Mouse (Mus musculus) MEL (cell line): ENCODE data around the gene Cnppd1. TPM values are rescaled to one million over a fixed set of nuclear protein-coding genes. Genes with fewer than 3 reads are reported as not detected.
A peak's percentile ranks its signal among the peaks of the same experiment; 100 is the strongest.

Source experiments
- DNase-seq: peaks from one replicate; pipeline ENCODE4 v3.0.0; 2011; ENCODE audit warnings: low read depth, low spot score
- H3K27ac ChIP-seq: 2 replicates; pipeline ENCODE4 v1.5.1; 2012; ENCODE audit warnings: low read depth, mild to moderate bottlenecking, control low read depth, low read length, moderate library complexity; ENCODE audit not compliant: control insufficient read depth
- H3K27me3 ChIP-seq, 2 experiments: fragments of 150-350 bp in 1 of 2; sonication (generic) in 1 of 2; 2 replicates each; pipeline ENCODE4 v1.6.1; 2012; ENCODE audit warnings: low read length in 2 of 2, mild to moderate bottlenecking in 2 of 2, improper control_type of control experiment in 1 of 2, moderate library complexity in 1 of 2; ENCODE audit not compliant: insufficient read depth in 2 of 2, control insufficient read depth in 1 of 2
- H3K36me3 ChIP-seq, 2 experiments: 2 replicates each; pipeline ENCODE4 v1.6.1; 2012 to 2014; ENCODE audit warnings: low read length in 2 of 2, improper control_type of control experiment in 1 of 2, inconsistent platforms in 1 of 2, mild to moderate bottlenecking in 1 of 2; ENCODE audit not compliant: insufficient read depth in 2 of 2, control insufficient read depth in 1 of 2
- H3K4me1 ChIP-seq, 2 experiments: fragments of 150-350 bp in 1 of 2; sonication (generic) in 1 of 2; 2 replicates each; pipeline ENCODE4 v1.6.1; 2012; ENCODE audit warnings: low read length in 2 of 2, improper control_type of control experiment in 1 of 2, mild to moderate bottlenecking in 1 of 2; ENCODE audit not compliant: insufficient read depth in 2 of 2, control insufficient read depth in 1 of 2
- H3K4me3 ChIP-seq, 2 experiments: fragments of 150-350 bp in 1 of 2; sonication (generic) in 1 of 2; 2 replicates each; pipeline ENCODE4 v1.5.1; 2012; ENCODE audit warnings: low read depth in 2 of 2, low read length in 2 of 2, mild to moderate bottlenecking in 2 of 2, moderate library complexity in 2 of 2, control low read depth in 1 of 2, improper control_type of control experiment in 1 of 2; ENCODE audit not compliant: control insufficient read depth in 1 of 2, insufficient read depth in 1 of 2
- H3K79me2 ChIP-seq: 2 replicates; pipeline ENCODE4 v1.6.1; 2012; ENCODE audit warnings: mild to moderate bottlenecking, low read length, moderate library complexity; ENCODE audit not compliant: control insufficient read depth, poor library complexity, insufficient read depth
- H3K9ac ChIP-seq: 2 replicates; pipeline ENCODE4 v1.6.1; 2012; ENCODE audit warnings: low read depth, mild to moderate bottlenecking, control low read depth, low read length, moderate library complexity; ENCODE audit not compliant: control insufficient read depth, poor library complexity, severe bottlenecking
- H3K9me3 ChIP-seq: fragments of 150-350 bp; sonication (generic); replicated peaks from 2 replicates; pipeline ENCODE4 v1.6.1; 2012; ENCODE audit warnings: mild to moderate bottlenecking, low read length, improper control_type of control experiment, moderate library complexity; ENCODE audit not compliant: insufficient read depth
- BHLHE40 ChIP-seq: IDR thresholded peaks from 2 replicates; pipeline ENCODE4 v1.6.1; 2012; ENCODE audit warnings: low read depth, mild to moderate bottlenecking, inconsistent platforms, low read length, improper control_type of control experiment, borderline replicate concordance
- CHD2 ChIP-seq: IDR thresholded peaks from 2 replicates; pipeline ENCODE4 v1.6.1; 2011; ENCODE audit warnings: low read length, improper control_type of control experiment
- E2F4 ChIP-seq: IDR thresholded peaks from 2 replicates; pipeline ENCODE4 v1.6.1; 2011; ENCODE audit warnings: low read depth, low read length, improper control_type of control experiment, borderline replicate concordance
- EP300 ChIP-seq, 2 experiments: IDR thresholded peaks; 2 replicates each; pipeline ENCODE4 v1.6.1; 2011; ENCODE audit warnings: improper control_type of control experiment in 2 of 2, low read length in 2 of 2, low read depth in 1 of 2, mild to moderate bottlenecking in 1 of 2
- ETS1 ChIP-seq: IDR thresholded peaks from 2 replicates; pipeline ENCODE4 v1.6.1; 2012; ENCODE audit warnings: low read depth, mild to moderate bottlenecking, inconsistent platforms, low read length, improper control_type of control experiment, moderate library complexity
- GABPA ChIP-seq: IDR thresholded peaks from 2 replicates; pipeline ENCODE4 v1.6.1; 2012; ENCODE audit warnings: low read depth, mild to moderate bottlenecking, inconsistent platforms, low read length, improper control_type of control experiment, moderate library complexity
- HCFC1 ChIP-seq: IDR thresholded peaks from 2 replicates; pipeline ENCODE4 v1.6.1; 2012; ENCODE audit warnings: low read depth, mild to moderate bottlenecking, inconsistent platforms, low read length, improper control_type of control experiment, moderate library complexity
- JUND ChIP-seq: IDR thresholded peaks from 2 replicates; pipeline ENCODE4 v1.6.1; 2011; ENCODE audit warnings: low read depth, mild to moderate bottlenecking, improper control_type of control experiment, low read length
- KAT2A ChIP-seq: conservative IDR thresholded peaks from 2 replicates; pipeline ENCODE4 v1.6.1; 2012; ENCODE audit warnings: low read depth, low read length, improper control_type of control experiment, inconsistent platforms
- MAZ ChIP-seq: IDR thresholded peaks from 2 replicates; pipeline ENCODE4 v1.6.1; 2012; ENCODE audit warnings: low read depth, mild to moderate bottlenecking, inconsistent platforms, low read length, improper control_type of control experiment
- MEF2A ChIP-seq: IDR thresholded peaks from 2 replicates; pipeline ENCODE4 v1.6.1; 2014; ENCODE audit warnings: low read depth, mild to moderate bottlenecking, inconsistent platforms, low read length, improper control_type of control experiment; ENCODE audit not compliant: poor library complexity, insufficient replicate concordance, severe bottlenecking; ENCODE audit errors: extremely low read depth
- MYB ChIP-seq: IDR thresholded peaks from 2 replicates; pipeline ENCODE4 v1.6.1; 2011; ENCODE audit warnings: mild to moderate bottlenecking, low read depth, low read length, improper control_type of control experiment
- MYC ChIP-seq: IDR thresholded peaks from 2 replicates; pipeline ENCODE4 v1.6.1; 2011; ENCODE audit warnings: low read depth, mild to moderate bottlenecking, low read length, improper control_type of control experiment, moderate library complexity
- NELFE ChIP-seq: IDR thresholded peaks from 2 replicates; pipeline ENCODE4 v1.6.1; 2011; ENCODE audit warnings: low read depth, low read length, improper control_type of control experiment
- RCOR1 ChIP-seq: IDR thresholded peaks from 2 replicates; pipeline ENCODE4 v1.6.1; 2012; ENCODE audit warnings: low read depth, mild to moderate bottlenecking, inconsistent platforms, low read length, improper control_type of control experiment
- SMC3 ChIP-seq: IDR thresholded peaks from 2 replicates; pipeline ENCODE4 v1.6.1; 2011; ENCODE audit warnings: low read depth, low read length, improper control_type of control experiment
- TAL1 ChIP-seq: IDR thresholded peaks from 2 replicates; pipeline ENCODE4 v1.6.1; 2012; ENCODE audit warnings: mild to moderate bottlenecking, inconsistent platforms, low read length, moderate library complexity, mixed read lengths
- TBP ChIP-seq: IDR thresholded peaks from 2 replicates; pipeline ENCODE4 v1.8.0; 2011; ENCODE audit warnings: low read depth, low read length, improper control_type of control experiment
- TCF12 ChIP-seq: IDR thresholded peaks from 2 replicates; pipeline ENCODE4 v1.6.1; 2014; ENCODE audit warnings: low read depth, mild to moderate bottlenecking, inconsistent platforms, low read length, improper control_type of control experiment, moderate library complexity
- UBTF ChIP-seq: IDR thresholded peaks from 2 replicates; pipeline ENCODE4 v1.6.1; 2012; ENCODE audit warnings: low read depth, mild to moderate bottlenecking, inconsistent platforms, low read length, improper control_type of control experiment, moderate library complexity, borderline replicate concordance; ENCODE audit not compliant: insufficient read depth
- USF1 ChIP-seq: IDR thresholded peaks from 2 replicates; pipeline ENCODE4 v1.6.1; 2014; ENCODE audit warnings: low read depth, mild to moderate bottlenecking, inconsistent platforms, low read length, improper control_type of control experiment, moderate library complexity
- USF2 ChIP-seq, 2 experiments: IDR thresholded peaks; 2 replicates each; pipeline ENCODE4 v1.6.1; 2011 to 2012; ENCODE audit warnings: improper control_type of control experiment in 2 of 2, low read length in 2 of 2, borderline replicate concordance in 1 of 2, inconsistent platforms in 1 of 2, low read depth in 1 of 2, mild to moderate bottlenecking in 1 of 2; ENCODE audit not compliant: insufficient read depth in 1 of 2
- ZC3H11A ChIP-seq: IDR thresholded peaks from 2 replicates; pipeline ENCODE4 v1.6.1; 2012; ENCODE audit warnings: low read depth, mild to moderate bottlenecking, inconsistent platforms, low read length, improper control_type of control experiment
- ZMIZ1 ChIP-seq: IDR thresholded peaks from 2 replicates; pipeline ENCODE4 v1.6.1; 2012; ENCODE audit warnings: low read depth, mild to moderate bottlenecking, inconsistent platforms, low read length, improper control_type of control experiment, moderate library complexity
- polyA plus RNA-seq, 2 experiments: library from polyadenylated mRNA; stranded (reverse) in 1 of 2; unstranded in 1 of 2; fragments of >175 nt in 1 of 2; fragments of >200 nt in 1 of 2; gene quantifications; 2 replicates each; pipeline versions ENCODE4 v1.2.1 to v1.2.4; 2012; ENCODE audit warnings: low replicate concordance in 2 of 2, low read depth in 1 of 2; ENCODE audit not compliant: insufficient read length in 2 of 2, insufficient read depth in 1 of 2, missing spikeins in 1 of 2
- total RNA-seq: library from RNA; depleted of rRNA; stranded (reverse); fragments of 300-350 nt; gene quantifications from 2 replicates; pipeline ENCODE4 v1.2.3, GENCODE M21; 2012

The Cnppd1 gene
- total and polyA plus RNA-seq, 3 experiments, result 54.4 to 314 (median 70.1) TPM

DNA sequence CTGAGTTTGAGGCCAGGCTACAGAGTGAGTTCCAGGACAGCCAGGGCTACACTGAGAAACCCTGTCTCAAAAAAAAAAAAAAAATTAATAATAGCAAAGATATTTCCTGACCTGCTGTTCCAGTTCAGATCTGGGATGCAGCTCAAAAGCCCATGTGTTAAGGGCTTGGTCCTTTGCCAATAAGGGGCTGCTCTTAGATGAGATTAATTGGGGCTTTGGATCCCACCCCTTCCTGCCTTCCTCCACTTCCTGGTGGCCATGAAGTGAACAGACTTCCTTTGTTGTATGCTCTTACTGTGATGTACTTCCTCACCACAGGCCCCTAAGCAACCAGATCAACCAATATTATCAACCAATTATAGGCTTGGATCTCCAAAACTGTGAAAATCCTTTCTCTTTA, 44.6 kb upstream of the Cnppd1 start:
- Histone ChIP-seq H3K27me3 (no peaks in the 10 kb centered on the region), H3K4me1 (peaks cover 3 to 29% of the 10 kb centered on the region in 2 experiments; a peak in 3 of 4 replicates), H3K36me3 (peaks cover 0 to 24% of the 10 kb centered on the region in 2 experiments; a peak in 2 of 4 replicates), H3K27ac (no peak overlapping the region), H3K79me2 (peaks cover 6% of the 10 kb centered on the region), H3K4me3 (no peak overlapping the region), H3K9ac (no peak overlapping the region), H3K9me3 (no peaks in the 10 kb centered on the region)
- DNase-seq, result peak; percentile 59
- TF ChIP-seq MYB (no peak), MAZ (no peak), ETS1 (no peak), ZMIZ1 (no peak), BHLHE40 (no peak), E2F4 (no peak), GABPA (no peak), UBTF (no peak), EP300 (IDR thresholded peaks at IDR 0.05; ENCODE audit: low read depth in 1 of 2, low read length in 2 of 2) (no peak), KAT2A (no peak), MEF2A (no peak), NELFE (no peak), RCOR1 (no peak), JUND (no peak), USF2 (IDR thresholded peaks at IDR 0.05; ENCODE audit: borderline replicate concordance in 1 of 2, insufficient read depth in 1 of 2, low read depth in 1 of 2, low read length in 2 of 2) (no peak), TAL1 (no peak), TBP (no peak), TCF12 (no peak), USF1 (no peak)

GRCm38 (mm10) chr1:75185495-75185894, 43.0 kb upstream of the Cnppd1 start:
- no peak overlapping the region for H3K4me3 ChIP-seq
- no peaks in the 10 kb centered on the region for H3K27me3 ChIP-seq
- peaks cover 3 to 27% of the 10 kb centered on the region in 2 experiments; a peak in 3 of 4 replicates for H3K4me1 ChIP-seq
- DNase-seq, result no peak
- peaks cover 0 to 23% of the 10 kb centered on the region in 2 experiments; a peak in 2 of 4 replicates for H3K36me3 ChIP-seq
- H3K27ac ChIP-seq, result no peak overlapping the region
- H3K9ac ChIP-seq, result no peak overlapping the region
- no peaks in the 10 kb centered on the region for H3K9me3 ChIP-seq
- TF ChIP-seq CHD2 (no peak), HCFC1 (no peak), JUND (no peak), EP300 (IDR thresholded peaks at IDR 0.05; ENCODE audit: low read depth in 1 of 2, low read length in 2 of 2) (no peak), E2F4 (no peak), UBTF (no peak), ZC3H11A (no peak), USF1 (no peak), MEF2A (no peak), TBP (no peak), USF2 (IDR thresholded peaks at IDR 0.05; ENCODE audit: borderline replicate concordance in 1 of 2, insufficient read depth in 1 of 2, low read depth in 1 of 2, low read length in 2 of 2) (no peak), NELFE (no peak), SMC3 (no peak), TAL1 (no peak), MYC (no peak)
- no peaks in the 10 kb centered on the region; the same call in 1 of the 2 replicates for H3K79me2 ChIP-seq
